Mouse (Mus musculus): Measurements from ENCODE around the gene Grk5.
"Not testable (repeated sequence)": the region's sequence is repeated elsewhere in the genome, so short reads cannot be mapped to it uniquely, and the experiment has no call there.

Gene Grk5

GRCm38 (mm10) chr19:60911653-60912052, 22.1 kb downstream of the Grk5 start:
- no peak for DNase-seq (ENCODE audit: low read depth)

- no peak for DNase-seq (ENCODE audit: low read depth)
These were observed 25.7 kb downstream of the Grk5 start for GRCm38 (mm10) chr19:60915236-60915635.

GRCm38 (mm10) chr19:60915862-60916261, 26.3 kb downstream of the Grk5 start:
- DNase-seq (ENCODE audit: low read depth): peak; percentile 26

GRCm38 (mm10) chr19:60916869-60917570, 27.5 kb downstream of the Grk5 start:
- no peak for DNase-seq (ENCODE audit: low read depth)

- not testable (repeated sequence) for DNase-seq (ENCODE audit: low read depth)
These were observed 35.0 kb downstream of the Grk5 start for GRCm38 (mm10) chr19:60924534-60924933.

DNA sequence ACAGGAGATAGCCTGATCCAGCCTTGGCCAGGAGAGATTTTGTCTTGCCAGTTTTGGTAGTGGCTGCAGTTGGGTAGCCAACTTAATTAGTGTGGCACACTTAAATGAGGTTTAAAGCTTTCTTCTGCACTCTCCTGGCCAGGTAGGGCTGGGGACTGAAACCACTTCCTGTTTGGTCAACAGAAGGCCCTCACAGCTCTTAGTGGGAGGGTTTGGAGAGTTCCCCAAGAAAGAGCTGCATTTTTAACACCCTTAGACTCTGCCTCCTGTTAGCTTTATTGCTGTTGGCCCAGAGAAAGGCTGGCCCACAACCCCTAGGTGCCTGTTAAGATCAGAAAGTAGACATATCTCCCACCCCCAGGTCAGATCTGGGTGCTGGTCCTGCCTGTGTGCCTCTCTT, 45.5 kb downstream of the Grk5 start:
- no peak for DNase-seq (ENCODE audit: low read depth)

DNA sequence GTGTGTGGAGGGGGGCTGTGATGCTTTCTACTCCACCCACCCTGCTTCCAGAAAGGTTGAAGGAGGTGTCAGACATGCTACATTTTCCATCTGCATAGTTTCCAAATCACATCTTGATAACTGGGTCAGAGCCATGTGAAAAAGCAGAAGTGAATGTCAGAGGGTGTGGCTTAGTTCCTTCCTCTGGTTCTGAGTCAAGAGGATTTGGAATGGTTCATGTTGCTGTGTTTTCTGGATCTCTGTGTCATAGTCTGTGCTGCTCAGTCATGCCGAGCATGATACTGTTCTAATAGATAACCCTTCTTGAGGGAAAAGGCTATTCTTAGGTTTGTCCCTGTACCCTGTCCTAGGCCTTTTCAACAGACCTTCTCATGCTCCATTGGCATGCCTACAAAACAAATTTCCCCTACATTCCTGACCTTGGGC, 50.4 kb downstream of the Grk5 start:
- peak; percentile 91 for DNase-seq (ENCODE audit: low read depth)

DNA sequence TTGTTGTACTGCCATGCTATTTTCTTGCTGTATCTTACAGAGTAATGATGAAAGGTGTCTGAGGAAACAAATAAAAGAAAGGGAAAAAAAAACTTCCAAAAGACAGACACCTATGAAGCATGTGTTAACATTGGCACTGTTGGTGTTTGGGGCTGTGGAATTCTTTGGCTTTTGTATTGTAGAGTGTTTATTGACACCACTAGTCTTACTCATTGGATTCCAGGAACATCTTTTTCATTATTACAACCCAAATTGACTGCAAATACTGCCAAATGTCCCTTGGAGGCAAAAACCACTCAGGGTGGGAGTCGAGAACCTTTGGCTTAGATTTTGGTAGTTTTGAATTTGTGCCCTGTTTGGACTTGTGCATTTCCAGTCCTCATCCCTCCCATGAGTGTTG, 51.3 kb downstream of the Grk5 start:
- no peak for DNase-seq (ENCODE audit: low read depth)

GRCm38 (mm10) chr19:60945801-60946311, 56.3 kb downstream of the Grk5 start:
- peak; percentile 93 for DNase-seq (ENCODE audit: low read depth)

- DNase-seq (ENCODE audit: low read depth): peak; percentile 89
These were observed 57.1 kb downstream of the Grk5 start for GRCm38 (mm10) chr19:60946656-60947055.

GRCm38 (mm10) chr19:60948996-60949395, 59.4 kb downstream of the Grk5 start:
- DNase-seq (ENCODE audit: low read depth): no peak

DNA sequence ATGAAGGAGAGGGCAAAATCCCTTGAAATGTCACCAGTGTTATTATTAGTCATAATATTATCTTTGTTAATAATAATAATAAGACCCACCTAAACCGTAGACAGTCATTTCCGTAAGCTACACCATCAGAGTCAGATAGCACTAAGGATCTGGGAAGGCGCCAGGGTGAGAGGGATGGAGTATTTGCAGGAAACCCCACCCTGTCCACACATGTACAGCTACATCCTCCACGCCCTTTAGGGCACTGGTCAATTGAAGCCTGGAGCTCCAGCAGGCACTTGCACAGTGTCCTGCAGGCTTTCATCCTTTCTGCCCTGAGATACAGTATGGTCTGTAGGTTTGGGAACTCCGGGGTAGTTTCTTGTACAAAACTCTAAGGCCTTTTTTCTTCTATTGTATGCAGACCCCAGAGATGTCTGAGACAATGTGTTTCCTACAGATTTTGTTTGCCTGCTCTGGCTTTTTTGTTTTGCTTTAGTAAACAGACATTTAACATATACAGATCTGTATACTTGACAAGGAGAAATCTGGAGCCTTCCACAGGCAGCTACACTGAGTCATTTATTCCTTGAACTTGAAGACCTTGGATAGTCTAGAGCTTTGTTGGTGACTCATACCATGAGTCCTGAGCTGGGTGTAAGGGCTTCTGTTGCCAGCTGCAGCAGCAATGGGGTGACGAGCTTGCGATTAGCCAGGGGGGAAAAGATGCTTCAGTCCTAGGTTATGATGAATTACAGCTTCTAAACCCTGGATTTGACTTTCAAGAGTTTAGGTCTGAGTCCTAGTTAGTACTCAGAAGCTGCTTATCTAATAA, 60.7 kb downstream of the Grk5 start:
- DNase-seq (ENCODE audit: low read depth): peak; percentile 71

DNA sequence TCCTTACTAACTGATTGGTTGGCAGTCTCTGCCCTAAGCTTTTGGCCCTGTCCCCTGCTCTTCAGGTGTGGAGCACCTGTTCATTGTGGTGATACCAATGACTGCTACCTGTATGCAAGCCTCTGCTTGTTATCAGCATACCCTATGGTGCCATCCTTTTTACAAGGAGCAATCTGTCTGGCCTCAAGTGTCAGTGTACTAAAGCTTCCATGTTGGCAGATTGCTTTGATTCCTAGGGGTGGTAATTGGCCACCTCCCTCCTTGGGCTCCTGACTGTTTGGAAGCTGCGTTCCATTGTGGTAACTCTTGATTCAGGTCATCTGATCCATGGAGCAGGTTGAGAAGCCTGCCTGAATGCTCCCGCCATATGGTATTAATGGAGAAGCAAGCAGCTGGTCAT, 65.6 kb downstream of the Grk5 start:
- no peak for DNase-seq (ENCODE audit: low read depth)

DNA sequence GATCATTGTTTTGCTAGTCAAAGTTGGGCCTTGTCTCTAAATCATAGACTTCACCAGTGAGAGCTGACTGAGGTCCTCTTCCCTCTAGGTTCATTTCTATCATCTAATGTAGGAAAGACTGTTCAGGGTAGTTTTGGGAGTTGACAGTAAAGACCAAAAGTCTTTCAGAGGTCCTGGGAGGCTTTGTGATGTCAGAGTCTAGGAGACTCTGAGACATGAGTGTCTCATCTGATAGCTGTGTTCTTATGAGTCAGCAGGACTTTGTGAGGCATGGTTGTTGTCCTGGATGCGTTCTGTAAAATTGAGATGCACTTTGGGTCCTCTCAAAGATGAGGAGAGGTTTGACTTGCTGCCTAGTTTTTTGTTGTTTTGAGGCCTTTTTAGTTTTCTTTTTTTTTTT, 66.2 kb downstream of the Grk5 start:
- DNase-seq (ENCODE audit: low read depth): no peak

- no peak for DNase-seq (ENCODE audit: low read depth)
These were observed 66.7 kb downstream of the Grk5 start for GRCm38 (mm10) chr19:60956198-60956750.

- no peak for DNase-seq (ENCODE audit: low read depth)
These were observed 70.2 kb downstream of the Grk5 start for GRCm38 (mm10) chr19:60959706-60960230.

DNA sequence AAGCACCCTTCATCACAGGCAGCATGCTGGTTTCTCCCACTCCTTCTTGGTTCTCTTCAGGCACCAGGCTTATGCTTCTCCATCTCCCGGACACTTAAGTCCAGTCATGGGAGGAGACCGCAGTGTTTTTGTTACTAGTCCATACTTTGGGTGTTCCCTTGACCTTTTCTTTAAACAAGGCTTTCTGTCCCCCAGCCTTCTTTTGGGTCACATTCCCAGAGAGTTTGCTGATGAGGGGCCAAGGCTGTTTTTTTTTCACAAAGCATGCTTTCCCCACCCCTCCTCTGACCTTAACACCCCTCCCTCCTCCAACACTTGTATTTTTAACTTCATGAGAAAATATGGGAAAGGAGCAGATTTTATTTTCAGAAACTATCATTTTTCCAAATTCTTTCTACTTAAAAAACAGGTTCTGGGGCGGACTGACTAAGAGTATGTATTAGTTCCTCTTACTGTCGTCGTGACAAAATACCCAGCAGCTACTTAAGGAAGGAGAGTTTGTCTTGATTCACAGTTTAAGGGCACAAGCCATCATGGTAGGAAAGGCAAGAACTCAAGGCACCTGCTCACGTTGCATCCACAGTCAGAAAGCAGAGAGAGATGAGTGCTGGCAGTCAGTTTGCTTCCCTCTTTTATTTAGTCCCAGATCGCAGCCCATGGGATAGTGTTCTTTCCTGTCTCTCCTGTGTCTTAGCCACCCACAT, 73.0 kb downstream of the Grk5 start:
- no peak for DNase-seq (ENCODE audit: low read depth)

DNA sequence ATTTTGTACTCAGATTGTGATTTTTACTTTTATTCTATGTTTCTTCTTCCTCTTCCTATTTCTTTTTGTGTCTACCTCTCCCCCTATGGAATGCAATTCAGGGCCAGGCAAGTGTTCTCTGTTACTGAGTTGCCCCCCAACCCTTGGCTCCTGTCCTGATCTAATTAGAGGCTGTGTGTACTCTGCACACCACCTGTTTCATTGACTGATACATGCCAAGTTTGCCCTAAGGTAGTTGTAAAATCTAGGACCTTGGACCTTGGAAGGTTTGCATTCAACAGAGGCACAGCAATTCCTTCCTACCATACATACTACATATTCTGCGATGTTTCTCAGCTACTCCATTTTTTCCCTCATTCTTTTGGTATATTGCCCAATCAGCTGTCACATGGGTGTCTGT, 78.4 kb downstream of the Grk5 start:
- DNase-seq (ENCODE audit: low read depth): no peak

DNA sequence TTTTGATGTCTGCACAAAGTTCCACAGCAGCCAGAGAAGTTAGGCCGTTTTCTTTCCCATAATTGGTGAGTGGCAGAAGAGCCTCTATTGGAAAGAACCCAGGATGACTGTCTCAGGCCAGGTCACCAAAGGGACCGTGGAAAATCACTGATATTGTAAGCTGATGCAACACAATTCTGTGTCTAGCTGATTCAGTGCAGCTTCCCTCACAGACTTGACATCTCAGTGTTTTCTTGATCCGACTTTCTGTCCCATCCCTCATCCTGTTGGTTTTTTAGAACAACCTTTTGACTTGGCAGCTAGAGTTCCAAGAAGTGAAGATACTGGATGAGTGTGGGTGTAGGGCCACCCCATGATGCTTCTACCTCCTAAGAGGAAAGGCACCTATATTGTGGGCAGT, 80.9 kb downstream of the Grk5 start:
- no peak for DNase-seq (ENCODE audit: low read depth)

DNA sequence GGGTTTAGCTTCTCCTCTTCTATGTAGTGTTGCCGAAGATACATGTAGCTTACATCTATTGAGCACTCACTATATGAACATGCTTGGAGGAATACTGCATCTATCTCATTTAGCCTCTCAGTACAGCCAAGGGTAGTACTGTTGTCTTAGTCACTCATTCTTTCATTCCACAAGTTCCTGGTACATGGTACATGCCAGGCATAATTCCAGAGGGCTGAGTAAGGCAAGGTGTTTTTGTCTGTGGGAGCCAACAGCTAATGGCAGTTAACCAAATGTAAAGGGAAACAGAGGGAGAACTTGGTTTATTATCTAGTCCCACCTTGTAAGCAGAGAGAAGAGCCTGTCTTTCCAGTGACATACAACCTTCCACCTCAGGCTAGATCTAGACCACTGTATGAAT, 82.0 kb downstream of the Grk5 start:
- DNase-seq (ENCODE audit: low read depth): no peak

DNA sequence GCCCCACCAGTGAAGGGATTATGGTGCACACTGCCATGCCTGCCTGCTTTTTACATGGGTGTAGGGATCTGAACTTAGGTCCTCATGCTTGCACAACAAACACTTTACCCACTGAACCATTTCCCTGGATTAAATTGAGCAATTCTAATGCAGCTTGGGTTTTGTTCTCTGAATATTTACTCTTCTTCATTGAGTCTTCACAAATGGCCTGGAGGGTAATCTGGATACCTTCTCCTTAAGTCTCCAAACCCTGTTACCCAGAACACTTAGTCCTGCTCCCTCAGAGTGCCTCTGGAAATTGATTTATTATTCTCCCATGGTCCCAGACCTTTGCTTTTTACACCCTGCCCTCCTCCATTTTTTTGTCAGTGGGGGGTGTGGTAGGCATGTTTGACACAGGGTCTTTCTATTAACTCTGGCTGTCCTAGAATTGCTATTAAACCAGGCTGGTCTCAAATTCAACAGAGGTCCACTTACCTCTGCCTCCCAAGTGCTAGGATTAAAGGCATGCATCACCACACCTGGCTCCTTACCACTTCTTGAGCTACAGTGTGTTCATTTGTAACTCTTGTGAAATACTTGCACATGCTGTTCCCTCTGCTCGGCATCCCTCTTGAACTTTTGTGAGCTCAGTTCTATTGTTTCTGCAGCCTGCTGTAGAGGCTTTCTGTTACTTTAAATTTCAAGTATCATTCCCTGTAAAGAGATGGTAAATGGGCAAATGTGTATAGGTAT, 82.9 kb downstream of the Grk5 start:
- DNase-seq (ENCODE audit: low read depth): no peak
